Mouse (Mus musculus): Measurements from ENCODE around the gene Ap4b1. TPM values are rescaled to one million over a fixed set of nuclear protein-coding genes. Genes with fewer than 3 reads are reported as not detected.
"Not testable (repeated sequence)": the region's sequence is repeated elsewhere in the genome, so short reads cannot be mapped to it uniquely, and the experiment has no call there.

Ap4b1 gene
- total RNA-seq, 2 experiments from 2014 or later, result 18.8 to 23.7 TPM

- no peak for DNase-seq
Observed at GRCm38 (mm10) chr3:103799507-103799906, 9.8 kb upstream of the Ap4b1 start.

DNA sequence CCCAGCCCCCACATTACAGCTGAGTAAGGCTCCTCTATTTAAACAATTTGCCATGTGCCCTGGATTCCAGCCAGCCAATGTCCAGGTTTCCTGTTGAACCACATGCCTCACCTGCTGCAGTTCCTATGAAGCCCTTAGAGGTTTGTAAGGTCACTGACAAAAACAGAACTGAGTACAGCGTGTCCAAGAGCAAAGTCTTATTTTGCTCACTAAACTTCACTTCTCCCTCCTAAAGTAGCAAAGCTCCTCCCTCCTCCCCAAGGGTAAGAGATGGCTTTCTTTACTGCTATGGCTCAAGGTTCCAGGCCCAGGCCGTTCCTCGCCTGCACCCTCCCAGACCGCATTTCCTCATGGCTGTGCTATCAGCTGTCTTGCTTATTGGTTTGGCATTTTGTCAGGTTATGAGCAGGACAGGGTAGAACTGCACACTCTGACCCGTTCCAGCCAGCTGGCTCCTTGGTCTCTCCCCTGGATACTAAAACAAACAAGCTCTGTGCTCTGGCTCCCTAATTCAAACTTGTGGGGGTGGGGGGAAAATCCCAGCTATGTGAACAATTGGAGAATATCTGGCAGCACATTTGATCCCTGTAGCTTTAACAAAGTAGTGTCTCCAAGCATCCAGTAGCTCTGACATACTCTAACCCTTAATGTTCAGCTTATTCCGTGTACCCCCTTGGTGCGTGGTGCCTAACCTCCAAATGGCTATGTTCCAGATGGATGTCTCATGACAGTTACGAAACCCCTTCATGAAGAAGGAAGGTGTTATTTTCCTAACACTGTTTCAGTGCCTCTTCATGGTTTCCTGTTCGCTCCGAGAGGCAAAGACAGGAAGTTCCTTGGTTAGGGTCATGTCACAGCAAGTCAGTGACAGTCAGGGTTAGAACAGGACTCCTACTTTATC lies 7.4 kb upstream of the Ap4b1 start:
- peak; percentile 79 for DNase-seq

GRCm38 (mm10) chr3:103802861-103803260 lies 6.5 kb upstream of the Ap4b1 start:
- peak; percentile 21 for DNase-seq

DNA sequence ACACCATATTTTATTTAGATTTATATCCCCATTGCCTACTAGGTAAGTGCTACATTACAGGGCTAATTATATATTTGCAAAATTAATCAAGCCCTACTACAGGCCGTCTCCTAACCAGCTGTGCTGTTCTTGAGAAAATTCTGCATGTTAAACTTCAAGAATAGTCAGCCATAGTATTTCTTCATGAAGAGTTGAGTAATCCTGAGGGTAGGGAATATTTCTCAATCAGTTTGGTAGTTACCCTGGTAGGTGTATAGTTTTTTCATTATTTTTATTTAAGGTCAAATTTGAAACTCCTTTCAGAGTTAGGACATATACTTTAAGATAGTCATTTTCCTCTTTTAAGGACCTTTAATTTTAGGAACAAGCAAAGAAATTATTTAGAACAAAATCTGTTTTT lies 3.6 kb upstream of the Ap4b1 start:
- DNase-seq, result no peak

DNA sequence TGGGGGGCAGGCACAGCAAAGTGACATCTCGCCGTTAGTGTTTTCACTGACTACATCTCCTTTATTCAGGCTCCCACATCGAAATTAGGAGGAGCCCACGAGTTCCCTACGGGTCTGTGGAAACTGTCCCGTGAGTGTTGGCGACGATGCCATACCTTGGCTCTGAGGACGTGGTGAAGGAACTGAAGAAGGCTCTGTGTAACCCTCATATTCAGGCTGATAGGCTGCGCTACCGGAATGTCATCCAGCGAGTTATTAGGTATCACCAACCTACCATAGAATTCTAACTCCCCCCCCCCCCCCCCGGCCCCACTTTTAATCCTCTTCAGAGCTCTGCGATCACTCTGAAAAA lies 455 bp downstream of the Ap4b1 start:
- DNase-seq, result no peak

GRCm38 (mm10) chr3:103810967-103811366 lies 1.6 kb downstream of the Ap4b1 start:
- DNase-seq, result no peak

DNA sequence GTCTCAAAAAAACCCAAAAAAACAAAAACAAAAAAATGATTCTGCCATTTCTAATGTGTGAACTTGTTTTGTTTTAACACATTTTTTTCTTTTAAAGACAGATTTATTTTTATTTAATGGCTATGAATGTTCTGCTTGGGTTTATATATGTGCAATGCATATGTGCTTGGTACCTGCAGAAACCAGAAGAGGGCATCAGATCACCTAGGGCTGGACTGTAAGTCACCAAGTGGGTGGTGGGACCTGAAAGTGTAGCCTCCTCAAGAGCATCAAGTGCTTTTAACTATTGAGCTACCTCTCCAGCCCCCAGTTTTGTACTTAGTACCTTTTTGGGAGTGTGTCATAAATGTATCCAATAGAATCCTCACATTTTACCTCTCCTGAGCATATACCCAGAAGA lies 18.2 kb downstream of the Ap4b1 start:
- no peak for DNase-seq

- DNase-seq, result no peak
Observed at GRCm38 (mm10) chr3:103829036-103829435, 19.7 kb downstream of the Ap4b1 start.

- not testable (repeated sequence) for DNase-seq
Observed at GRCm38 (mm10) chr3:103830681-103831080, 21.4 kb downstream of the Ap4b1 start.

GRCm38 (mm10) chr3:103831146-103831545 lies 21.8 kb downstream of the Ap4b1 start:
- DNase-seq, result no peak

GRCm38 (mm10) chr3:103832426-103832825 lies 23.1 kb downstream of the Ap4b1 start, which contains the start of gene Bcl2l15:
Bcl2l15 (plus strand) TSS chr3:103832601.
- no peak for DNase-seq

DNA sequence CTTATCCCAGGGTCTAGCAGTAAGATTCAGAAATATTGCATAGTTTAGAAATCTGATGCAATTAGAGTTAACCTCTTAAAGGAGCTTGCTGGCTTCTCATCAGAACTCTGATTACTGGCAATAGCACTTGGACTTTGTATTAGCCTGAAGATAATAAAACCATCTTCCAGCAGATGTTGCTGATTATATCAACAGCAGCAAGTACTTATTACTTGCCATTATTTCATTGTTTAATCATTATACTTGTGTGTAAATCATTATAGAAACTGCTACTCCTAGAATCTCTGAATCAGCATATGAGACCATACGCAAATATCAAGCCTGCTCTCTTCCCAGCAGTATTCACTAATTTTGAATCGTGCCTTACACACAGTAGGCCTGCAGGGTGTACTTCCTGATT lies 24.7 kb downstream of the Ap4b1 start:
- DNase-seq, result no peak

DNA sequence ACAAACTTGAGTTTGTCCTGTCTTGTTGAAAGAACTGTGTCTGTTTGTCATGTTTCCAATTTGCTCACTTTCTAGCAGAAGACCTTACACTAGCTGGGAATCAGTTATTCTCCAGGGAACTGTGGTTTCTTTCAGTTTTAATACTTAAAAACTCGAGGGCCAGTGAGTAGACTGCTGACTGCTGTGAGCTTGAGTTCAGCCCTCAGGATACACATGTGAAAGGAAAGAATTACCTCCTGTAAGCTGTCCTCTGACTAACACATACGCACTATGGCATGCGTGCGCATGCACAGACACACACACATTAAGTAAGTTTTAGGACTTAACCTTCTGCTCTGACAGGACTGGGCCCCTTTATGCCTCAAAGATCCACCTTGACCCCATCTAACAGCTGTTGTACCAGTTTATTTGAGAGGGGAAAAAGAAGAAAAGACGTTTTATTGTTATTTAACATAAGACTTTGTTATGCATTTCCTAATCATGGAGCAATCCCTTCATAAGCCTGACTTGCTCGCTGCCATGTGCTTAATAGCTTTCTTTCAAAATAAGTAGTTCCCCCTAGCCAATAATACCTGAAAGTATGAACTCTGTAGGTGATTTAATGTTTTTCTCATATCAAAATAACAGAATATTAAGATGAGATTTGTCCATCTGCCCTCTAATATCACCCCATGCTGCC lies 26.1 kb downstream of the Ap4b1 start:
- DNase-seq, result no peak

GRCm38 (mm10) chr3:103835951-103836310 lies 26.6 kb downstream of the Ap4b1 start:
- no peak for DNase-seq

- no peak for DNase-seq
Observed at GRCm38 (mm10) chr3:103836453-103836852, 27.1 kb downstream of the Ap4b1 start.

- no peak for DNase-seq
Observed at GRCm38 (mm10) chr3:103839711-103840110, 30.4 kb downstream of the Ap4b1 start.

DNA sequence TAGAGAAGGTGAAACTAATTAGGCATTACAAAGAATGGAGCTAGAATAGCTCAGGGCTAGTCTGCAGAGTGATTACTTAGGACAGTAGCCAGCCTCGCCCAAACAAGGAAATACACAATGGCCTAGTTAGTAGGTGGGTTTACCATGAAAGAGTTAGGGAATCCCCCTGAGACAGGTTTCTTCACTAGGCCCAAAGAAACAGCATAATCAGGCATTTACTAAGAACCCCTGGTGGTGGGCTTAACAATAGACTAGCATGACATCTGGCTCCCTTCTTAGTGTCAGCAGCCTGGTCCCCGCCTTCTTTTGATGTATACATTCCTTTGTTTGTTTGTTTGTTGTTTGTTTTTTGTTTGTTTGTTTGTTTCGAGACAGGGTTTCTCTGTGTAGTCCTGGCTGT lies 30.9 kb downstream of the Ap4b1 start:
- DNase-seq, result not testable (repeated sequence)

DNA sequence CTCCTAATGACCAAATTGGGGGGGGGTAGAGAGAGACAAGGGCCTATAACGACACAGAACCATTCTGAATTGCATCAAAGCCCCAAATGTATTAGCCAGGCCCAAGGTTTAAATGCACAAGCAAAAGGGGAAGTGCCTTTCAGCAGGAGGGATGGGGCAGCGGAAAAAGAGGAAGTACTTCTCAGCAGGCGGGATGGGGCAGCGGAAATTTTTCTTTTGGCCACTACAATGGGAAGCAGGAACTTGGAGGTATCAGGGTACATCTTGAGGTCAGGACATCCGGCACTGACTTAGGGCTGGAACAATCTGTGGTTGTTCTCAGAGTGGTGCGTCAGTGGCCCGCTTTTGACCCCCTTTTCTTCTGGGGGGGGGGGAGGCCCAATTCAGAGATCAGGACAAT lies 31.6 kb downstream of the Ap4b1 start:
- DNase-seq, result not testable (repeated sequence)

DNA sequence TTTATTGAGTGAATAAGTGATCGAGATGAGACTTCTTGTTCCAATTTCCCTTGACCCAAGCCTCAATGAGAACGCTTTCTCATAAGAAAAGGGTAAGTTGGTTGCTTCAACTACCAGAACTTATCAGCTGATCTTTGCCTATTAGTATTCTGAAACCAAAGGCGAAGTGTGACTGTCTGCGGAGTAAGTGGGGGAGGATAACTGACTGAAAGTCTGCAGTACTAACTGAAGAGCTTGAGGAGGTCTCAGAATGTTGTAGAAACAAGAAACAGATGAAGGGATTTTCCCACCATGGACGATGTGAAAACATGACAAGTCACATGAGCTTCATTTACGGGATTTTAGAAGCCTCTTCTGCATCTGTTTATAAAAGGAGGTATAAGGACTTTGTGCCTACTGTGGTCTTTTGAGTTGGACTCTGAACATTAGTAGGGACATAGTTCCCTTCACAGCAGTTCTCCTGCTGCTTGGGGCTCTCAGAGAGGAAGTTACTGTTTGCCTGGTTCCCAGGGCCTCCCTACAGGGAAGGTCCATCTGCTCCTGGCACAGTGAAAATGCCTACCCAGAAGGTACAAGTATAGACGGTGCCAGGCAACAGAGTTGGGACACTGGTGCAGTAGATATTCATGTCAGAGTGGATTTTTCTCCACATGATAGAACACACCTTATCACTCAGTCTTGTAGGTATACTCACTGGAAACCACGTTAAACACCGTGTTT lies 41.5 kb downstream of the Ap4b1 start:
- no peak for DNase-seq

DNA sequence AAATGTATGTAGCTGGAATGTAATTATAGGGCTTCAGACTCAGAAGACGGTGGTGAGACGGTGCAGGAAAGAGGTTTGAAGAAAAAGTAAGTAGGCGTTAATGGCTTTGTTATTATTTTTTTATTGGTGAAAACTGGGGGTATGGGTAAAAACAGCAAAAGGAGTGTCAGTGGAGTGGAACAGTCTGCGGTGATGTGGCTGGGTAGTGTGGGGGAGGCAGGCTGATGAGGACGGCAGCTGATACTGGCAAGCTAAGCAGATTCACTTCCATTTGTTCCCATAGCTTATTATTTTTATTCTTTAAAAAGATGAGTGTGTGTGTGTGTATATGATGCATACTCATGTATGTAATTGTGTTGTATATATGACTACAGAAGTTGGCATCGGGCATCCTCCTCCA lies 42.2 kb downstream of the Ap4b1 start:
- DNase-seq, result no peak

- DNase-seq, result no peak
Observed at GRCm38 (mm10) chr3:103851882-103852281, 42.6 kb downstream of the Ap4b1 start.

DNA sequence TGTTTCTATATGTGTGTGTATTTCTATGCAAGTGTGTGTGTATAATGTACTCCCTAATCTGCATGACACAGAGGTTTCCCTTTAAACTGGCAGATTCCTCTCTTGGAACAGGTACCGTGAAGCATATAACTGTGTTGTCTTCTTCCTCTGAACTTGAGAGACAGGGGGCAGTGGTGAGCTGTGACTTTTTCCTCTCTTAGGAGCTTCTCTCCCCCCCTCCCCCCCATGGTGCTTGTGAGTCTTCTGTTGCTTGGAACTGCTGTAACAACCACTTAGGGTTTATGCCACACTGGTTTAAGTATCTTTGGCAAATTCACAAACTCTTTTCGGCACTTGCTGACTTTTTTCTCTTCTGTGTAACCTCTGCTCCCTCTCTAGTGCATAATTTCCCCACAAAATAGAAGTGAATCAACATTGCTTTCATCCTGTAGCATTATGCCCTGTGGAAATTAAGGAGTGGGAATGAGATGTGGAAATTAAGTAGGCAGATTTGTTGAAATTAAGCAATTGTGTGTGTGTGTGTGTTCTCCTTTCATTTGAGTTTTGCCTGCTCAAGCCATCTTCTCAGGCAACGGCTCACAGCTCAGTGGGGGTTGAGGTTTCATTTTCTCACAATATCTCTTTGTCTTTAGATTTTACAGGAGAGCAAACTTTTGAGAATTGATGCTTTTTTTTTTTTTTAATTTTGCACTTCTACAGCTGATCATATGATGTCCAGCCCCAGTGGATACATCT lies 43.4 kb downstream of the Ap4b1 start:
- DNase-seq, result peak; percentile 66
